Mouse (Mus musculus): ENCODE measurements at regions not wholly inside any gene's neighbourhood (a gene's known extent, or its start where the extent isn't known, plus 50 kb on each side); places are given as distances from the start of the nearest gene placed in this dataset.
"Not testable (repeated sequence)": the region's sequence is repeated elsewhere in the genome, so short reads cannot be mapped to it uniquely, and the experiment has no call there.

DNA sequence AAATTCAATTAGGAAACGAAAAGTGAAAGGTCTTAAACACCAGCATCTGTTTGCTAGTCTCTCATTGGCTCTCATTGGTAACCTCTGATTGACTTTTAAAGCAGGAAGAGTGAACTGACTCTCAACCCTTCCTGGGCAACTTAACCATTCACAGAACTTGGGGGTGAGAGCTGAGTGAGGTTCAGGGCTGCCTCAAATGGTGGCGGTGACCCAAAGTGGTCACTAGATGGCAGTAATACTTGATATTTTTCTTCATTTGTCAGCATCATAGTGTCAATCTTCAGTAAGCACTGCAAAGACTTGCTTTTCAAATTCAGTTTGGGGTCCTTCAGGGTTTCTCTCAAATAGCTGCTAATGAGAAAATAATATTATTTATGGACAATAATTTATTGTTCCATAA is 211.6 kb downstream of the Rab10 start:
- H3K27me3 ChIP-seq (ENCODE audit: control insufficient read depth, insufficient read depth, low read length); ATAC-seq (ENCODE audit: insufficient read depth); DNase-seq (ENCODE audit: low read depth in 3 of 3, low spot score in 3 of 3); H3K4me1 ChIP-seq (replicated peaks; ENCODE audit: control insufficient read depth in 2 of 2, insufficient read depth in 2 of 2, low read length in 1 of 2); H3K4me3 ChIP-seq (ENCODE audit: insufficient read depth in 1 of 2, low read depth in 2 of 2, low read length in 2 of 2); H3K36me3 ChIP-seq (replicated peaks; ENCODE audit: control insufficient read depth, insufficient read depth, low read depth); H3K9me3 ChIP-seq (ENCODE audit: control insufficient read depth, low read length); H3K27ac ChIP-seq; H3K4me2 ChIP-seq (ENCODE audit: low read depth); H3K9ac ChIP-seq (replicated peaks): not testable (repeated sequence)
- 17% methylated on average over 2 of the region's 2 CpGs for WGBS (ENCODE audit: insufficient replicate concordance)
- TF ChIP-seq CTCF (IDR thresholded peaks at IDR 0.05; ENCODE audit: low read depth) = peak; percentile 25; the same call in 1 of the 2 replicates

DNA sequence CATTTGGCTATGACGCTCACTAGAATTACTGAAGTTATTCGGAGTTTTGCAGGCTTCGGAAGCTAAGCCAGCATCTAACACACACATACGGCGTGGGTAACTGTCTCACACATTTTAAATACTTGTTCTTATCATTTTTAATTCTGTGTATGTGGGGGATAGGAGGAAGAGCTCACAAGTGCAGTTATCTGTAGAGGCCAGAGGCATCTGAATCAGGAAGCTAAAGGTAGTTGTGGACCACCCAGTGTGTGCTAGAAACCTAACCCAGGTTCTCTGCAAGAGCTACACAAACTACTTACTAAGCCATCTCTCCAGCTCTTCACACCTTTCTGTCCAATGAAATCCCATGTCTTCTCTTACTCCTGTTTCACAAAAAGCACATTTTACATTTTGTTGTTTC is 215.3 kb downstream of the Rab10 start:
- 72% methylated on average over 5 of the region's 5 CpGs for WGBS (ENCODE audit: insufficient replicate concordance)
- Histone ChIP-seq H3K9me3 (ENCODE audit: control insufficient read depth, low read length) (no peaks in the 10 kb centered on the region), H3K4me3 (ENCODE audit: insufficient read depth in 1 of 2, low read depth in 2 of 2, low read length in 2 of 2) (no peak overlapping the region), H3K36me3 (replicated peaks; ENCODE audit: control insufficient read depth, insufficient read depth, low read depth) (no peaks in the 10 kb centered on the region), H3K4me2 (ENCODE audit: low read depth) (no peak overlapping the region), H3K4me1 (replicated peaks; ENCODE audit: control insufficient read depth in 2 of 2, insufficient read depth in 2 of 2, low read length in 1 of 2) (no peaks in the 10 kb centered on the region), H3K27ac (no peak overlapping the region), H3K27me3 (ENCODE audit: control insufficient read depth, insufficient read depth, low read length) (no peaks in the 10 kb centered on the region), H3K9ac (replicated peaks) (no peak overlapping the region)
- no peak for DNase-seq (ENCODE audit: low read depth in 3 of 3, low spot score in 3 of 3)
- ATAC-seq (ENCODE audit: insufficient read depth) = no peak
- TF ChIP-seq EP300 (IDR thresholded peaks at IDR 0.05; ENCODE audit: low read depth) (no peak), CTCF (IDR thresholded peaks at IDR 0.05; ENCODE audit: low read depth) (no peak)

- not testable (repeated sequence) for ATAC-seq (ENCODE audit: insufficient read depth); H3K4me3 ChIP-seq (ENCODE audit: insufficient read depth in 1 of 2, low read depth in 2 of 2, low read length in 2 of 2)
- WGBS (ENCODE audit: insufficient replicate concordance) = 46% methylated on average over 2 of the region's 3 CpGs
Observed at GRCm38 (mm10) chr12:3092974-3093373, 216.8 kb downstream of the Rab10 start.

GRCm38 (mm10) chr12:3049546-3049945 is 260.2 kb downstream of the Rab10 start:
- not testable (repeated sequence) for H3K27me3 ChIP-seq (ENCODE audit: control insufficient read depth, insufficient read depth, low read length); H3K4me3 ChIP-seq (ENCODE audit: insufficient read depth in 1 of 2, low read depth in 2 of 2, low read length in 2 of 2); H3K27ac ChIP-seq; H3K36me3 ChIP-seq (replicated peaks; ENCODE audit: control insufficient read depth, insufficient read depth, low read depth); ATAC-seq (ENCODE audit: insufficient read depth); H3K4me1 ChIP-seq (replicated peaks; ENCODE audit: control insufficient read depth in 2 of 2, insufficient read depth in 2 of 2, low read length in 1 of 2); H3K9ac ChIP-seq (replicated peaks); H3K4me2 ChIP-seq (ENCODE audit: low read depth); H3K9me3 ChIP-seq (ENCODE audit: control insufficient read depth, low read length); DNase-seq (ENCODE audit: low read depth in 3 of 3, low spot score in 3 of 3)
- WGBS (ENCODE audit: insufficient replicate concordance) = 45% methylated on average over 5 of the region's 5 CpGs

More at GRCm38 (mm10) chr12:3092974-3093373, 216.8 kb downstream of the Rab10 start:
- not testable (repeated sequence) for H3K27ac ChIP-seq; H3K27me3 ChIP-seq (ENCODE audit: control insufficient read depth, insufficient read depth, low read length); H3K9ac ChIP-seq (replicated peaks); DNase-seq (ENCODE audit: low read depth in 3 of 3, low spot score in 3 of 3); H3K4me2 ChIP-seq (ENCODE audit: low read depth); H3K36me3 ChIP-seq (replicated peaks; ENCODE audit: control insufficient read depth, insufficient read depth, low read depth); H3K9me3 ChIP-seq (ENCODE audit: control insufficient read depth, low read length); H3K4me1 ChIP-seq (replicated peaks; ENCODE audit: control insufficient read depth in 2 of 2, insufficient read depth in 2 of 2, low read length in 1 of 2)

DNA sequence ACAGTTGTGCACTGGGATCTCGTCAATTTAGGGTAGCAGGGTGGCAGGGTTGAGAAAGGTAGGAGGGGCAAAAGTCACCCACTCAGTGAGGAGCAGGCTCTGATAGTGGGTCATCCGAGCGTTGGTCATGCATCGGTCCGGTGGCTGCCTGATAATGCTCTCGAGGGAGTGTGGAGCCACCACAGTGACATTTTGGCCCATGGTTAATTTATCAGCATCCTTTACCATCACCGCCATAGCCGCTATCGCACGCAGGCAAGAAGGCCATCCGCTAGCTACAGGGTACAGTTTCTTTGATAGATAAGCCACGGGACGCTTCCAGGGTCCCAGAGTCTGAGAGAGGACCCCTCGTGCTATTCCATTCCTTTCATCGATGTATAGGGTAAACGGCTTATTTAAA is 291.3 kb downstream of the Rab10 start:
- not testable (repeated sequence) for H3K9ac ChIP-seq (replicated peaks); ATAC-seq (ENCODE audit: insufficient read depth); H3K4me2 ChIP-seq (ENCODE audit: low read depth); H3K9me3 ChIP-seq (ENCODE audit: control insufficient read depth, low read length); DNase-seq (ENCODE audit: low read depth in 3 of 3, low spot score in 3 of 3); H3K4me1 ChIP-seq (replicated peaks; ENCODE audit: control insufficient read depth in 2 of 2, insufficient read depth in 2 of 2, low read length in 1 of 2); H3K27ac ChIP-seq; H3K36me3 ChIP-seq (replicated peaks; ENCODE audit: control insufficient read depth, insufficient read depth, low read depth); H3K4me3 ChIP-seq (ENCODE audit: insufficient read depth in 1 of 2, low read depth in 2 of 2, low read length in 2 of 2); H3K27me3 ChIP-seq (ENCODE audit: control insufficient read depth, insufficient read depth, low read length)
- WGBS (ENCODE audit: insufficient replicate concordance) = 74% methylated on average over 16 of the region's 16 CpGs

DNA sequence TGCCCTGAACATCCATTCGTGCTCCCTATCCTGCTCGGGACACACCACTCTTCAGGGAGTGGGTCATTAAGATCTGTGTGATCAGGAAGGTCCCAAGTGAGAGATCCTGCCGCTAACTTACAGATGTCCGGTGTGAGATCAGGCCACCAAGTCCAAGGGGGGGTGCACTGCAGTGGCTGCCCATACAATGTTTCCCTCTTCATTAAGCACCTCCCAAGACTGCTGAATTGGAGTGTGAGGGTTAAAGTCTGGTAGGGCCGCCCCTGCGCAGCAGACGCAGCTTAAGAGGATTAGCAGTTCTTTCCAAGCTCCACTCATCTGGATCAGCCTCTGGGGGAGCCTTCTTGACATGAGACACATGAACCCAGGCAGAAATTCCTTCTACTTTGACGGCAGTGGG is 293.0 kb downstream of the Rab10 start:
- not testable (repeated sequence) for H3K9me3 ChIP-seq (ENCODE audit: control insufficient read depth, low read length); H3K9ac ChIP-seq (replicated peaks); H3K4me1 ChIP-seq (replicated peaks; ENCODE audit: control insufficient read depth in 2 of 2, insufficient read depth in 2 of 2, low read length in 1 of 2); H3K27me3 ChIP-seq (ENCODE audit: control insufficient read depth, insufficient read depth, low read length); H3K4me3 ChIP-seq (ENCODE audit: insufficient read depth in 1 of 2, low read depth in 2 of 2, low read length in 2 of 2); H3K4me2 ChIP-seq (ENCODE audit: low read depth); ATAC-seq (ENCODE audit: insufficient read depth); H3K36me3 ChIP-seq (replicated peaks; ENCODE audit: control insufficient read depth, insufficient read depth, low read depth); DNase-seq (ENCODE audit: low read depth in 3 of 3, low spot score in 3 of 3); H3K27ac ChIP-seq
- 78% methylated on average over 8 of the region's 8 CpGs for WGBS (ENCODE audit: insufficient replicate concordance)
